Mouse (Mus musculus): Measurements from ENCODE around the gene Taok3. TPM values are rescaled to one million over a fixed set of nuclear protein-coding genes. Genes with fewer than 3 reads are reported as not detected.

Gene Taok3
- total and polyA plus RNA-seq, 3 experiments, result 8.3 to 35.0 (median 17.4) TPM

DNA sequence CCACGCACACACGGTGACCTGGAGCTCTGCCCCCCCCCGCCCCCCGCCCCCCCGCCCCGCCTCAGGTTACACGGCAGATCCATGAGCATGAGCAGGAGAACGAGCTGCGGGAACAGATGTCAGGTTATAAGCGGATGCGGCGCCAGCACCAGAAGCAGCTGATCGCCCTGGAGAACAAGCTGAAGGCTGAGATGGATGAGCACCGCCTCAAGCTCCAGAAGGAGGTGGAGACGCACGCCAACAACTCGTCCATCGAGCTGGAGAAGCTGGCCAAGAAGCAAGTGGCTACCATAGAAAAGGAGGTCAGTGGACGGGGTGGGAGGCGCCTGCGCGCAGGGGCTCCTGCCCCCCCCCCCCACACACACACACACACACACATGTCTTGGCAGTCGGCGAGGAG is 130.9 kb downstream of the Taok3 start:
- Histone ChIP-seq H3K9ac (ENCODE audit: insufficient read depth, low read depth) (no peak overlapping the region), H3K27me3 (replicated peaks) (no peaks in the 10 kb centered on the region), H3K4me1 (ENCODE audit: control insufficient read depth in 1 of 2, insufficient read depth in 2 of 2) (no peaks in the 10 kb centered on the region), H3K9me3 (replicated peaks; ENCODE audit: low read length) (no peaks in the 10 kb centered on the region), H3K27ac (ENCODE audit: insufficient read depth, low read depth) (no peak overlapping the region), H3K36me3 (replicated peaks in 1 of 2; ENCODE audit: control insufficient read depth in 1 of 2, insufficient read depth in 1 of 2, low read length in 1 of 2) (peaks cover 39 to 90% of the 10 kb centered on the region in 2 experiments), H3K79me2 (replicated peaks; ENCODE audit: control insufficient read depth, extremely low read depth, insufficient read depth, poor library complexity, severe bottlenecking) (no peaks in the 10 kb centered on the region), H3K4me3 (replicated peaks in 1 of 3; ENCODE audit: low read depth in 2 of 3, low read length in 2 of 3, poor library complexity in 1 of 3) (no peak overlapping the region), H3K4me2 (ENCODE audit: insufficient read depth, low read depth, poor library complexity, severe bottlenecking) (no peak overlapping the region)
- DNase-seq (ENCODE audit: extremely low read depth), result no peak
- no peak for TF ChIP-seq CTCF (conservative IDR thresholded peaks at IDR 0.05 in 1 of 2, IDR thresholded peaks at IDR 0.05 in 1 of 2; ENCODE audit: low read depth in 2 of 2, low read length in 2 of 2)
- no peak for TF ChIP-seq MXI1 (IDR thresholded peaks at IDR 0.05; ENCODE audit: low read depth, low read length)
- TF ChIP-seq CHD2 (IDR thresholded peaks at IDR 0.05; ENCODE audit: low read length), result no peak
- TF ChIP-seq CHD1 (IDR thresholded peaks at IDR 0.05; ENCODE audit: low read depth, low read length), result no peak
- no peak for TF ChIP-seq HCFC1 (IDR thresholded peaks at IDR 0.05; ENCODE audit: low read depth, low read length)
- TF ChIP-seq JUND (conservative IDR thresholded peaks at IDR 0.05; ENCODE audit: low read depth, low read length), result no peak
- no peak for TF ChIP-seq MAX (IDR thresholded peaks at IDR 0.05; ENCODE audit: low read length)
- no peak for TF ChIP-seq TCF12 (IDR thresholded peaks at IDR 0.05; ENCODE audit: low read depth, low read length)
- TF ChIP-seq IRF4 (IDR thresholded peaks at IDR 0.05; ENCODE audit: low read depth, low read length), result no peak
- no peak for TF ChIP-seq UBTF (IDR thresholded peaks at IDR 0.05; ENCODE audit: low read depth, low read length)
- no peak for TF ChIP-seq GABPA (IDR thresholded peaks at IDR 0.05; ENCODE audit: insufficient replicate concordance, low read depth, low read length)
- TF ChIP-seq MYC (IDR thresholded peaks at IDR 0.05; ENCODE audit: low read depth, low read length), result no peak
- no peak for TF ChIP-seq ZNF384 (IDR thresholded peaks at IDR 0.05; ENCODE audit: low read depth, low read length)
- TF ChIP-seq RAD21 (IDR thresholded peaks at IDR 0.05; ENCODE audit: low read depth, low read length), result no peak
- no peak for TF ChIP-seq USF2 (conservative IDR thresholded peaks at IDR 0.05; ENCODE audit: low read depth, low read length)
- TF ChIP-seq TBP (conservative IDR thresholded peaks at IDR 0.05; ENCODE audit: low read depth, low read length), result no peak
- no peak for TF ChIP-seq ETS1 (conservative IDR thresholded peaks at IDR 0.05; ENCODE audit: low read depth, low read length)
- dilution Hi-C loops (cut with MboI; ENCODE audit: extremely low pct_ligation_motif_present, extremely low pct_unique_long_range_greater_than_20kb, low sequenced_read_pairs), result no loop called here
- in situ Hi-C loops (cut with MboI; ENCODE audit: low pct_ligation_motif_present, low pct_unique_long_range_greater_than_20kb, low sequenced_read_pairs), result no loop called here

DNA sequence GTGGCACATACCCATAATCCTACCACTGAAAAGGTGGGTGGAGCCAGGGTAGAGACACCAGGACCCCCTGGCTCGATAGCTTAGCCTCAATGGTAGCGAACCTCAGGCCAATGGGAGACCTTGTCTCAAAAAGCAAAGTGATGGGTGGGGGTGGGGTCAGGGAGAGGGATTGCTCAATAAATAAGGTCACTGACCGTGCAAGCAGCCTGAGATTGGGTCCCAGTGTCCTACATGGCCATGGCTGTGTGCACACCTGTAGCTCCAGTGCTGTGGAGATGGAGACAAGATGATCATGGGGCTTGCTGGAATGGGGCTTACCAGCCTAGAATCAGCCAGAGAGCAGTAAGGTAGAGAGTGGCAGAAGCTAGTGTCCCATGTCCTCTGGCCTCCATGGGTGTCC is 131.8 kb downstream of the Taok3 start:
- Histone ChIP-seq H3K9me3 (replicated peaks; ENCODE audit: low read length) (no peaks in the 10 kb centered on the region), H3K79me2 (replicated peaks; ENCODE audit: control insufficient read depth, extremely low read depth, insufficient read depth, poor library complexity, severe bottlenecking) (no peaks in the 10 kb centered on the region), H3K4me1 (ENCODE audit: control insufficient read depth in 1 of 2, insufficient read depth in 2 of 2) (no peaks in the 10 kb centered on the region), H3K9ac (ENCODE audit: insufficient read depth, low read depth) (no peak overlapping the region), H3K36me3 (replicated peaks in 1 of 2; ENCODE audit: control insufficient read depth in 1 of 2, insufficient read depth in 1 of 2, low read length in 1 of 2) (peaks cover 49 to 91% of the 10 kb centered on the region in 2 experiments), H3K4me2 (ENCODE audit: insufficient read depth, low read depth, poor library complexity, severe bottlenecking) (no peak overlapping the region), H3K4me3 (replicated peaks in 1 of 3; ENCODE audit: low read depth in 2 of 3, low read length in 2 of 3, poor library complexity in 1 of 3) (no peak overlapping the region), H3K27me3 (replicated peaks) (no peaks in the 10 kb centered on the region), H3K27ac (ENCODE audit: insufficient read depth, low read depth) (no peak overlapping the region)
- in situ Hi-C loops (cut with MboI; ENCODE audit: low pct_ligation_motif_present, low pct_unique_long_range_greater_than_20kb, low sequenced_read_pairs) (no loop called here), dilution Hi-C loops (cut with MboI; ENCODE audit: extremely low pct_ligation_motif_present, extremely low pct_unique_long_range_greater_than_20kb, low sequenced_read_pairs) (no loop called here)
- no peak for TF ChIP-seq POLR2AphosphoS2 (IDR thresholded peaks at IDR 0.05; ENCODE audit: low read depth, low read length)
- no peak for TF ChIP-seq NELFE (IDR thresholded peaks at IDR 0.05; ENCODE audit: low read depth, low read length)
- TF ChIP-seq KAT2A (IDR thresholded peaks at IDR 0.05; ENCODE audit: insufficient replicate concordance, low read length), result no peak
- TF ChIP-seq CHD2 (IDR thresholded peaks at IDR 0.05; ENCODE audit: low read length), result no peak
- no peak for TF ChIP-seq USF2 (conservative IDR thresholded peaks at IDR 0.05; ENCODE audit: low read depth, low read length)
- TF ChIP-seq JUN (IDR thresholded peaks at IDR 0.05; ENCODE audit: insufficient read depth, low read depth, low read length), result no peak
- TF ChIP-seq SMC3 (IDR thresholded peaks at IDR 0.05; ENCODE audit: low read depth, low read length), result no peak
- no peak for TF ChIP-seq EP300 (IDR thresholded peaks at IDR 0.05; ENCODE audit: low read length)
- TF ChIP-seq E2F4 (IDR thresholded peaks at IDR 0.05; ENCODE audit: insufficient replicate concordance, low read depth, low read length), result no peak
- TF ChIP-seq TBP (conservative IDR thresholded peaks at IDR 0.05; ENCODE audit: low read depth, low read length), result no peak
- no peak for TF ChIP-seq CTCF (conservative IDR thresholded peaks at IDR 0.05 in 1 of 2, IDR thresholded peaks at IDR 0.05 in 1 of 2; ENCODE audit: low read depth in 2 of 2, low read length in 2 of 2)
- no peak for TF ChIP-seq MYC (IDR thresholded peaks at IDR 0.05; ENCODE audit: low read depth, low read length)
- TF ChIP-seq IRF4 (IDR thresholded peaks at IDR 0.05; ENCODE audit: low read depth, low read length), result no peak
- no peak for TF ChIP-seq MAFK (IDR thresholded peaks at IDR 0.05; ENCODE audit: insufficient replicate concordance, low read length)
- no peak for TF ChIP-seq ZKSCAN1 (IDR thresholded peaks at IDR 0.05; ENCODE audit: borderline replicate concordance, low read depth, low read length)
- no peak for TF ChIP-seq HCFC1 (IDR thresholded peaks at IDR 0.05; ENCODE audit: low read depth, low read length)
- no peak for TF ChIP-seq POLR2A (IDR thresholded peaks at IDR 0.05; ENCODE audit: low read depth, low read length)
- no peak for TF ChIP-seq MAZ (IDR thresholded peaks at IDR 0.05; ENCODE audit: low read depth, low read length)
- TF ChIP-seq RAD21 (IDR thresholded peaks at IDR 0.05; ENCODE audit: low read depth, low read length), result no peak
- DNase-seq (ENCODE audit: extremely low read depth), result no peak
